Mouse (Mus musculus) liver, adult 2 months (tissue): ENCODE results near the gene Fpgs.

Experiments used
- CTCF ChIP-seq: fragments of 200-500 bp; IDR thresholded peaks from 2 replicates; pipeline ENCODE4 v1.5.1; 2011; ENCODE audit warnings: low read depth, low read length, control low read depth
- POLR2A ChIP-seq: fragments of 200-500 bp; IDR thresholded peaks from 2 replicates; pipeline ENCODE4 v1.6.1; 2011; ENCODE audit warnings: low read length, control low read depth; ENCODE audit not compliant: insufficient read depth; ENCODE audit errors: extremely low read depth

DNA sequence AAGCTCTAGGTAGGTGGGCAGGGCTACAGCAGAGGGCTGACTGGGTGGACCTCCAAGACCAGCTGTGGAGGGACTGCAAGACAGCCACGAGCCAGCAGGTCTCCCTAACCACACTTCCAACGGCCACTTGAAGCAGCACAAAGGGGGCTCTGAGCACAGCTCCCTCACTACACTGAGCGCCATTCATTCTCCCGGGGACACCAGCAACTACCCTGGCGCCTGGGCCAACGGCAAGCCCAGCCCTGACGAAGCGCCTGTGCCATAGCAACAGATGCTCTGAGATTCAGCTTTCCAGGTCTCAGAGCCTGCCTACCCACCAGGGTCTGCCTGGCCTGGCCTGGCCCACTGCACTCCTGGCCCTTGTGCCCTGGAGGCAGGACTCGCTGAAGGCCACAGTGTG is 14.8 kb upstream of the Fpgs start:
- TF ChIP-seq POLR2A = no peak
- no peak for TF ChIP-seq CTCF
